Mouse (Mus musculus) midbrain, embryonic 10.5 days (tissue): Measurements from ENCODE around the gene Runx2. TPM values are rescaled to one million over a fixed set of nuclear protein-coding genes. Genes with fewer than 3 reads are reported as not detected.

Experiments used
- DNase-seq: peaks from one replicate; pipeline ENCODE4 v3.0.0-alpha.2; 2017; ENCODE audit warnings: low spot score
- H3K27ac ChIP-seq: fragments of 300-500 bp; sonication (generic); replicated peaks from 2 replicates; pipeline ENCODE4 v1.5.1; 2016; ENCODE audit warnings: mild to moderate bottlenecking
- H3K27me3 ChIP-seq: fragments of 300-500 bp; sonication (generic); 2 replicates; pipeline ENCODE4 v1.6.1; 2016; ENCODE audit warnings: low read depth, mild to moderate bottlenecking; ENCODE audit not compliant: poor library complexity, severe bottlenecking
- H3K36me3 ChIP-seq: fragments of 300-500 bp; sonication (generic); 2 replicates; pipeline ENCODE4 v1.6.1; 2016; ENCODE audit warnings: mild to moderate bottlenecking, moderate library complexity
- H3K4me1 ChIP-seq: fragments of 300-500 bp; sonication (generic); 2 replicates; pipeline ENCODE4 v1.6.1; 2016
- H3K4me3 ChIP-seq: fragments of 300-500 bp; sonication (generic); 2 replicates; pipeline ENCODE4 v1.5.1; 2016; ENCODE audit warnings: mild to moderate bottlenecking, moderate library complexity
- H3K9me3 ChIP-seq: fragments of 300-500 bp; sonication (generic); replicated peaks from 2 replicates; pipeline ENCODE4 v1.6.1; 2016; ENCODE audit warnings: mild to moderate bottlenecking
- WGBS: fragments of 180-500 bp; shearing (Covaris S2); methylation state at CpG from one replicate; pipeline ENCODE4 v1.1.7; 2016; 5-methylcytosine and 5-hydroxymethylcytosine counted together
- polyA plus RNA-seq: library from polyadenylated mRNA; unstranded; fragments of >200 nt; fragmentation: Nextera tagmentation; extraction: Ambion mirVana; gene quantifications from 2 replicates; pipeline ENCODE4 v1.2.1, GENCODE M21; 2016

Runx2 gene
- polyA plus RNA-seq, 1 experiment from 2014 or later: 0.17 TPM

DNA sequence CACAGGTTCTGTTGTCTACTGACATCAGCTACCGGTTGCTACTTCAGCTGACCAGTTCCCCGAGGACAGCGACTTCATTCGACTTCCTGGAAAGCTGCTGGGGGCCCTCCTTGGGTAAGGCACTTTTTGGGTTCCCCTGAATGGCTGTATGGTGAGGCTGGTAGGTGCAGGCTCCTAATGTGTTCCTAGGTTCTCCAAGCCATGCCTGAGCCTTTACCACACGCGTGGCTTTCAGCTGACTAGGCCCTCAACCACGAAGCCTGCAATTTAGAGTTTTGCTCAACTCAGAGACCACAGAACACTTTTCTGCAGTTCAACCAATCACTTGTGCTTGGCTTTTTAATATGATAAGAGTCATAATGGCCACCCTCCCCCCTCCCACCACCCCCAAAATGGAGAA is 208.4 kb downstream of the Runx2 start:
- no peaks in the 10 kb centered on the region for H3K36me3 ChIP-seq
- no peaks in the 10 kb centered on the region for H3K27me3 ChIP-seq
- no peak overlapping the region for H3K27ac ChIP-seq
- DNase-seq: no peak
- WGBS: 92% methylated on average over 7 of the region's 7 CpGs
- H3K9me3 ChIP-seq: no peaks in the 10 kb centered on the region
- no peak overlapping the region for H3K4me3 ChIP-seq
- no peaks in the 10 kb centered on the region for H3K4me1 ChIP-seq

DNA sequence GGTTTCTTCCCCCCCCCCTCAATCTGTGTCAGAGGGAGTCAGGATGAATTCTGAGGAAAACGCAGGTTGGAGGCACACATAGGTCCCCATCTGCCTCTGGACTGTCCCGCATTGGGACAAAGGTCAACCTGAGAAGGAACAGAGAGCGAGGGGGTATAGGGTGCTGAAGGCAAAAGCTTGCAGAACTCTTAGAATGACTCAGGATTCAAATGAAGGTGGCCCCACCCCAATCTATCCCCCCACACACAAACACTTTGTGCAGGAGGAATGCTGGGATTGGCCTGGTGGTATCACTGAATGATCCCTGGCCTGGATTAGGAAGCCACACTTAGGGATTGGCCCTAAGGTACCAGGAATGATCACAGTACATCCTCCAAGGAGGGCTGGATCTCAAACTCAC is 208.8 kb downstream of the Runx2 start:
- 85% methylated on average over 3 of the region's 3 CpGs for WGBS
- Histone ChIP-seq H3K27me3 (no peaks in the 10 kb centered on the region), H3K27ac (no peak overlapping the region), H3K4me1 (no peaks in the 10 kb centered on the region), H3K36me3 (no peaks in the 10 kb centered on the region), H3K9me3 (no peaks in the 10 kb centered on the region), H3K4me3 (no peak overlapping the region)
- no peak for DNase-seq

DNA sequence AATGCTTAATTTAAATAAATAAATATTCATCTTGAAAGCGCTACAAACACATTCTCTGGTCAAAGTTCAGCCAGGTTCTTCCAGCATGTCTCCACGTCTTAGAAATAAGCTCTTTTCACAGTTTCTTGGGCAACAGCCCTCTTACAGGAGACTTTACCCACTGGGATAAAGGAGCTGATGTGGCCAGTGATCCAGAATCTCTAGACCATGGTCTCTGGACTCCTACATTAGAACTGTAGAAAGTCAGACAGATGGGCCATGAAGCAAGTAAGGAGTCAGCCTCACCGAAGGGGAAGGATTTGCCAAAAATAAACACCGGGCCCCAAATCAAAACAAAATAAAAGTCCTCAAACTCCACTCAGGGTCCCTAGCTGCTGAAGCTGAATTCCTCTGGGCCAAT is 211.4 kb downstream of the Runx2 start:
- peaks cover 2% of the 10 kb centered on the region; the same call in 1 of the 2 replicates for H3K4me1 ChIP-seq
- H3K27me3 ChIP-seq: no peaks in the 10 kb centered on the region
- H3K27ac ChIP-seq: no peak overlapping the region
- no peak for DNase-seq
- WGBS: 84% methylated on average over 4 of the region's 4 CpGs
- H3K4me3 ChIP-seq: no peak overlapping the region
- H3K36me3 ChIP-seq: no peaks in the 10 kb centered on the region
- no peaks in the 10 kb centered on the region for H3K9me3 ChIP-seq

DNA sequence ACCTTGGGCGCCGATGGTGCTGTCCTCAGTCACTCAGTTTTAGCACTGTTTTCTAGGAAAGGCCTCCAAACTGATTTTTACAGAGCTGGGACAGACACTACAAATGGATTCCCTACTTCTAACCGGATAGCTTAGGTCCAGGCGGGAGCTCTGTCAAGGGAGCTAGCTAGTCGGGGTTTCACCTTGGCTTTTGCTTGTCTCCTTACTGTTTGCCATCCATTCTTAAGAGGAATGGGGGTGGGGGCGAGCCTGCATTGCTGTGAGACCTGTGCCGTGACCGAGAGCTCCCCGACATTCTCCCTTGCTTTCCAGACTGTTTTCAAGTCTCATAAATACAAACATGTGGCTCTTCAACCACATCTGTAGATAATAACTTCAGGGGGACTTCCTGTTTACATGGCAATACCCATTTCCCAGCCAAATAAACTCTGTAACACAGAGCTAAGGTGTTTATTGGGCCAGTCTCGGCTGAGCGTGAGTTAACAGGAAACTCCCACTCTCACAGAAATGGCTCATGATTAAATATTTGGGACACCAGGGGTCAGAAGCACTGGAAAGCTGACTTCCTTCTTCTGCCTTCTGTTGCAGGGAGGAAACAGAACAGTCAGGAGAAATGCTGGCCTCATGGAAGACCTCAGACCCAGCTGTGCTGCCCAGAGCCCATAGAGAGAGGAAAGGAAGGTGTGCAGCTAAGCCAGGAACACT is 213.1 kb downstream of the Runx2 start:
- Histone ChIP-seq H3K4me1 (peaks cover 6% of the 10 kb centered on the region; the same call in 1 of the 2 replicates), H3K27me3 (no peaks in the 10 kb centered on the region), H3K36me3 (no peaks in the 10 kb centered on the region), H3K4me3 (no peak overlapping the region), H3K9me3 (no peaks in the 10 kb centered on the region), H3K27ac (no peak overlapping the region)
- WGBS: 85% methylated on average over 11 of the region's 11 CpGs
- no peak for DNase-seq

DNA sequence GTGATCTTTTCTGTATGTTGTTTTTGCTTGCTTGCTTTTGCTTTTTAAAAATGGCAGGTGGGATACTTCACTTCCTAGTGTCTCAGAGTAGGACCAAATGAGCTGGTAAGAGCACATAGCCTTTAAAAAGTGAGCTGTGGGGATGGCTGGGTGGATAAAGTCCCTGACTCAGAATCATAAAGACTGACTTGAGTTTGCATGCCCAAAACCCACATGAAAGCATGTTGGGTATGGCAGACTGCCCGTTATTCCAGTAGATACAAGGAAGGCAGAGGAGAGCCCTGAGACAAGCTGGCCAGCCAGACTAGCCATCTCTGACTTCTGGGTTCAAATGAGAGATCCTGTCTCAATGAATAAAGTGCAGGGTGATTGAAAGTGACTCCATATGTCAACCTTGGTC is 214.7 kb downstream of the Runx2 start:
- no peak for DNase-seq
- no peaks in the 10 kb centered on the region for H3K27me3 ChIP-seq
- H3K36me3 ChIP-seq: no peaks in the 10 kb centered on the region
- 78% methylated on average over 1 of the region's 1 CpGs for WGBS
- H3K4me3 ChIP-seq: no peak overlapping the region
- H3K4me1 ChIP-seq: peaks cover 6% of the 10 kb centered on the region; the same call in 1 of the 2 replicates
- no peaks in the 10 kb centered on the region for H3K9me3 ChIP-seq
- no peak overlapping the region for H3K27ac ChIP-seq

DNA sequence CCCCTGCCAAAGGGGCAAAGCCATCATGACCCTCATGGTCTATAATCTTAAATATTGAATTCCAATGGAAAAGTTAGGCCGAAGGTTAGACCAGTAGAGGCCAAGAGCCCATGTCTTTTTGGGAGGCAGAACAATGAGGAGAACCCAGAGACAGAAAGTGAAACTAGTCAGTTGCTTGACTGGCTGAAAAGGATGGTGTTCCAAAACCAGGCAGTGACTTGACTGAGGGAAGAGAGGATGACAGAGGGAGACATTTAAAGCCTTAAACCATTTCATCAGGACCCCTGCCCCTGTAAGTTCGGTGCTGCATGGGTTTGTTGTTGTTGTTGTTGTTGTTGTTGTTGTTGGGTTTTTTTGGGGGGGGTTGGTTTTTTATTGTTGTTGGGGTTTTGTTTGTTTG is 215.5 kb downstream of the Runx2 start:
- Histone ChIP-seq H3K4me1 (peaks cover 6% of the 10 kb centered on the region; the same call in 1 of the 2 replicates), H3K36me3 (no peaks in the 10 kb centered on the region), H3K27me3 (no peaks in the 10 kb centered on the region), H3K27ac (no peak overlapping the region), H3K4me3 (no peak overlapping the region), H3K9me3 (no peaks in the 10 kb centered on the region)
- WGBS: 95% methylated on average over 2 of the region's 2 CpGs
- no peak for DNase-seq

DNA sequence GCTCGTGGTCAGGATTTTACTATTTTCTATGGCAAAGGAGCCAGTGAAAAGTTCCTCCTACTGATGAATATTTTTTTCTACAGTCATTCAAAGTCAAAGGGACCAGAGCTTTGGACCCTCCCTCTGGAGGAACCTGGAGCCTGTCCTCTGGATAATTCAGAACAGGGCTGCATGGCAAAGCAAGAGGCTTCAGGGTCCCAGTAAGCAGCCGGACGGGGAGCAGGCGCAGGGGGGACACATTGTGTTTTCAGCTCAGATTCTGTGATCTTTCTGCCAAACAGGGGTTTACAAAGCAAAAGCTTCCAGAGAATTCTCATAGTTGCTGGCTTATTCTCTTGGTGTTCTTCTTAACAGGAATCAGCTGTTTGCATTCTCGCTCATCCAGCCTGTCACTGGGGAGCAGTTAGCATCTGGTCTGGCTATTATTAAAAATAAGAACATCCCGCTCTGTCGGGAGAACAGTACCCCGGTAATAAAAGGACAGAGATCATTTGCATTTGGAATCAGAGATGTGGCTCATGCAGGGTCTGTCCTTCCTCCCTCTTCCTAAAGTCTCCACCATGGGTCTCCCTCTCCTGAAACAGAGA is 216.6 kb downstream of the Runx2 start:
- DNase-seq: no peak
- WGBS: 63% methylated on average over 8 of the region's 8 CpGs

DNA sequence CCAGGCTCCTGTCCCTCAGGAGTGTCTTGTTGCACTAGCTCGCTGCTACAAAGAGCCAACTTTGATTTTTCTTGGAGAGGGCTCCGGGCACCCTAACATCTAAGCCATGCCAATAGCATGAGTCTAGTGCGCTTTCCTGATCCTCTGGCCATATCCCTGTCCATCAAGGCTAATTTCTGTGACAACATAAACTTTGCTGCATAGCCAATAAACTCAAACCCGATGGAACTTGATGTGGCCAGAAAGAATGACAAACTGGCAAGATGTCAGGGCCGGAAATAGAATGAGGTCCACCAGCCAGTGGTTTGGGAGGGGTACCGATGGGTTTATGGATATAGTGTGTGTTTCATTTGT is 221.9 kb downstream of the Runx2 start:
- H3K36me3 ChIP-seq: no peaks in the 10 kb centered on the region
- H3K9me3 ChIP-seq: no peaks in the 10 kb centered on the region
- H3K27me3 ChIP-seq: no peaks in the 10 kb centered on the region
- peaks cover 9% of the 10 kb centered on the region for H3K4me1 ChIP-seq
- H3K27ac ChIP-seq: no peak overlapping the region
- DNase-seq: no peak
- WGBS: 95% methylated on average over 6 of the region's 6 CpGs
- no peak overlapping the region for H3K4me3 ChIP-seq

More for the DNA sequence above, 216.6 kb downstream of the Runx2 start:
- Histone ChIP-seq H3K36me3 (no peaks in the 10 kb centered on the region), H3K4me3 (no peak overlapping the region), H3K27me3 (no peaks in the 10 kb centered on the region), H3K9me3 (no peaks in the 10 kb centered on the region), H3K4me1 (peaks cover 6% of the 10 kb centered on the region; the same call in 1 of the 2 replicates), H3K27ac (no peak overlapping the region)

DNA sequence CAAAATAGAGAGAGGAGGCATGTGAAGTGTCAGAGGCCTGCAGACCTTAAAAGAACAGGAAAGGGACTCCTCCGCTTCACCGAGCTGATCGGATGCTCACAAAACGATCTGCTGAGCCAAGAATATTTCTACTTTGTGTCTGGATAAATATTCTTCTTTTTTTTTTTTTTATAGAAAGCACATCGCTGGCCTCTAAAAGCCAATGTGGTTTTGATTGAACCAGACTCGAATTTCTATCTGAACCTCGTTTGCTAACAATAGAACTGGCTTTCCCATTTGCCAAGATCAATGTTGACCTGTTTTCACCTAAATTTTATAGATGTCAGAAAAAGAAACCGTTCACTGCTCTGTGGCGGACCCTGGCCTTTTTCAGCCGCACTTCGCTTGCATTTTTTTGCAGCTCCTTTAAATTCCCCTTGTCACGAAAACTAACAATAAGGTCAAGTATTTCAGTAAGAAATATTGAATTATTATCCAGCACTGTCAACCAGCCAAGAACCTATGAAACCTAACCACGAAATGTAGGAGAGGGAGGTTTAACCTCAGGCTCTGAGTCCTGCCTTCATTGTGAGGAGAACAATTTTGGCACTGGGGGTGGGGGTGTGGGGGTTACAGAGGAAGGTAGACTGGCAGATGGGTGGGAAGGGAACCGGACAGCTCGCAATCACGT is 222.4 kb downstream of the Runx2 start:
- 91% methylated on average over 16 of the region's 16 CpGs for WGBS

DNA sequence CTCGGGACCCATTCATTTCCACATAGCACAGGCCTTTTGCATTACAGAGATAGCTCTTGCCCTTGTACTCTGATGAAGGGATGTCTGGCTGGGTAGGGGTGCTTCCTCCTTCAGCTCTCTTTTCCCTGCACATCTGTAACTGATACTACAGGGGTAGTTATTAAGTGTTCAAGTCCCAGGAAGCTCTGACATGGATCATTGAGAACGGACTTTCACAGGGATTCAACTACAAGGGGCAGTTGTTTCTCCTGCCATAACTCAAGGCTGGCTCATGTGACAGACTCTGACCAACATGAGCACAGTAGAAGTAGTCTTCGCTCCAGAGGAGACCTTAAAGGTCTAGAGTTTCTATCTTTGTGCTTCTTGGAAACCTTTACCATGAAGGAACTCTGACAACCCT is 226.1 kb downstream of the Runx2 start:
- H3K36me3 ChIP-seq: no peaks in the 10 kb centered on the region
- no peaks in the 10 kb centered on the region for H3K27me3 ChIP-seq
- H3K27ac ChIP-seq: no peak overlapping the region
- H3K4me1 ChIP-seq: peaks cover 9% of the 10 kb centered on the region
- DNase-seq: no peak
- WGBS: 71% methylated on average over 3 of the region's 3 CpGs
- H3K9me3 ChIP-seq: no peaks in the 10 kb centered on the region
- H3K4me3 ChIP-seq: no peak overlapping the region

More for the DNA sequence above, 222.4 kb downstream of the Runx2 start:
- Histone ChIP-seq H3K9me3 (no peaks in the 10 kb centered on the region), H3K27ac (no peak overlapping the region), H3K27me3 (no peaks in the 10 kb centered on the region), H3K4me1 (peaks cover 9% of the 10 kb centered on the region), H3K36me3 (no peaks in the 10 kb centered on the region), H3K4me3 (no peak overlapping the region)
- no peak for DNase-seq

DNA sequence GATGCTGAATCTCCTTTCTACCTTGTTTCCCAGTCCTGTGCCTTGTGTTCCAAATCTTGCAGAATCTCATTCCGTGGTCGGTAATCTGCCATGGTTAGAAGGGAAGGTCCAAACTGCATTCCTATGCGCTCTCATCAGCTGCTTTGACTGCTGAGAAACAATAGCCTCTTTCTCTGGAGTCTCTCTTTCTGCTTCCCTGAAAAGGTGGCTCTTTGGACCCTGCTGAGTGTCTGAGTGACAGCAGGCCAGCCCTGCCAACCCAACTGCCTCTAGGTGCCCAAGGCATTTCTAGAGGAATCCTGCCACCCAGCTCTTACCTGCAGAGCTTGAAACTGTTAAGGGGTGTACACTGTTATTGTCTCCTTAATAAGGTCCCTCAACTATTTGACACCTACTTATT is 226.6 kb downstream of the Runx2 start:
- Histone ChIP-seq H3K36me3 (no peaks in the 10 kb centered on the region), H3K4me3 (no peak overlapping the region), H3K27ac (no peak overlapping the region), H3K27me3 (no peaks in the 10 kb centered on the region), H3K9me3 (no peaks in the 10 kb centered on the region), H3K4me1 (peaks cover 9% of the 10 kb centered on the region)
- no peak for DNase-seq
- 17% methylated on average over 3 of the region's 3 CpGs for WGBS

DNA sequence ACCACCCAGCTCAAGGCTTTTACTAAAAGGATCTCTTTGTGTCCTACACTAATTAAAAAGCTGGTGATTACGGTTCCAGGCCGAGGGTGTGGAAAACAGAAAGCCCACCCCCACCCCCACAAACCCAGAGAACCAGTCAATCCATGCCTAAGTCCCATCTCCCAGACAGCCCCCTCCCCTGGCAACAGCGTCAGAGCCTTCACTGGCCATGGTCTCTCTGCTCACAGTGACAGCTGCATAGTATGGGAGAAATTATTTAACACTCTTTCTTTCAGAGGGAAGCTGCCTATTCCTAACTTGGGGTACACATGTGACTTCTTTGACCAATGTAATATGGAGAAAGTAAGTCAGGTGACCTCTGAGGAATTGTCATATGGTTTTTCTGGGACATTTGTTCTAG is 228.4 kb downstream of the Runx2 start:
- Histone ChIP-seq H3K4me1 (peaks cover 9% of the 10 kb centered on the region), H3K27ac (no peak overlapping the region), H3K27me3 (no peaks in the 10 kb centered on the region), H3K4me3 (no peak overlapping the region), H3K36me3 (no peaks in the 10 kb centered on the region), H3K9me3 (no peaks in the 10 kb centered on the region)
- no peak for DNase-seq
- WGBS: 70% methylated on average over 3 of the region's 3 CpGs

DNA sequence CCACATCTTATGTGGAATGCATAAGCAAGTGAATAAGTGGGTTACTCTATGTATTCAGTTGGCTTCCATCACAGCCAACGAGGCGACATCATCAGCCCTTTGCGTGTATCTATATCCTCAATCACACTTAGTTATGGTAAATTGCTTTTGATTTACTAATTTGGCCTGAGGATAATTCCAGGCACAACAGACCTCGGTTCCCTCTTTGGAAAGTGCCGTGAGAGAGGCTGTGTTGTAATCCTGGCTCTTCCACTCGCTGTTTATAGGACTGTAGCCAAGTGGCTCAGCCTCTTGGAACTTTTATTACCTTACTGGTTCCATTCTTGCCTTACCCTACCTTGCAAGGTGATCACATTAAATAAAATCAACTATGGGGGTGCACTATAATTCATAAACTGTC is 229.8 kb downstream of the Runx2 start:
- WGBS: 92% methylated on average over 6 of the region's 6 CpGs
- Histone ChIP-seq H3K27ac (no peak overlapping the region), H3K4me3 (no peak overlapping the region), H3K27me3 (no peaks in the 10 kb centered on the region), H3K36me3 (no peaks in the 10 kb centered on the region), H3K9me3 (no peaks in the 10 kb centered on the region), H3K4me1 (peaks cover 9% of the 10 kb centered on the region)
- no peak for DNase-seq
